Mouse (Mus musculus) lung, postnatal 25 days (tissue): ENCODE measurements around the gene Cers1.

Experiments
- DNase-seq: peaks from one replicate; pipeline ENCODE4 v3.0.0; 2022; ENCODE audit warnings: low spot score

The Cers1 gene

DNA sequence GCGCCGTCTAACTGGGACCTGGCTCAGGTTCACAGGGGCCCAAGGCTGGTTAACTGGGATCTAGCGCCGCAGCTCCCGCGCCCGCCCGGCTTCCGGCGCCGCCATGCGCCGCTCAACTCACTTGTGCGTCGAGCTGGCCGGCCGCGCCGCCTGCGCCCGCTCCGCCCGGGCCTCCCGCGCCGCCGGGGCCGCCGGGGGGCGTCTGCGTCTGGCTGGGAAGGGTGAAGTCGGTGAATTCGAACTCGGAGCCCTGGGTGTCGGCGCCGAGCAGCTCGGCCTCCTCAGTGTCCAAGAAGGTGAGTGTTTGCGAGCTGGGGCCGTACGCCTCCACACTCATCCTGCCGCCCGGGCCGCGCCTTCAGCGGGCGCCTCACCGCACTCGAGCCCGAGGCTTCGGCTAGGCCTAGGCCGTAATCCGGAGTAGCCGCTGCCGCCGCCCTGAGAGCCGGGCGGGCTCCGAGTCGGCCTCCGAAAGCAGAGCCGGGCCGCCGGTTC, 37.1 kb downstream of the Cers1 start:
- no peak for DNase-seq

- DNase-seq: peak; percentile 99
Measured at GRCm38 (mm10) chr8:70353194-70353817, 37.7 kb downstream of the Cers1 start, which contains the start of gene Upf1. Upf1 (minus strand) TSS chr8:70353278.

DNA sequence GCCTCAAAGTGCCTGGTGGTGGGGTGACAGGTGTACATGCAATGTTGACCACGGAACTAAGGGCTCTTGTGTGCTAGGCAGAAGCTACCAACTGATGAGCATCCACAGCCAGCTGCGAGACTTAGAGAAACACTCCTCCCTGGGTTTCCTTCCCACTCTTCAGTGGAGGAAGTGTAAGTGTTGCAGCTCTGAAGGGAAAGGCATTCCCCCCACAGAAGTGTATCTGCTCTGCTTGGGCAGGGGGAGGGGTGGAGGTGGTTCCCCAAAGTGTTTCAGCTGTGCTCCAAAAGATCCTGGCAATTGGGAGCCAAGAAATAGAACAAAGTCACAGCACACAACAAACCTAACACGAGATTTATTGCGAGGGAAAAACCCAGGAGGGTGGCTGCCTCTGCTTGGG, 38.4 kb downstream of the Cers1 start:
- DNase-seq: no peak

GRCm38 (mm10) chr8:70356111-70356510, 40.5 kb downstream of the Cers1 start:
- no peak for DNase-seq

DNA sequence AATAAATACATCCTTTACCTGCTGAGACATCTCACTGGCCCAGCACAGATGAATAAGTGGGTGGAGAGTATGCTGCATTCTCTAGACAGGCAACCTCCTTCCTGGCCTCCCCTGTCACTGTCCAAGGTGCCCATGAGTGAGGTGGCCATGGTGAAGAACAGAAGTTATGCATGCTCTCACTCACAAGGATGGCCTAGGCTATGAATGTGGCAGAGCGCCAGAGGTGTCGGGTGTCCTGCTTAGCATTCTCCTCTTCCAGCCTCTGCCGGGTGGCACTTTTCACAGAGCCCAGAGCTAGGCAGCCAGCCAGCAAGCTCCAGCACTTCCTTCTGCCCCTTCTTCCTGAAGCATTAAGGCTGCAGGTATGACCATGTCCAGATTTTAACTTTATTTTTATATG, 43.8 kb downstream of the Cers1 start:
- no peak for DNase-seq

- no peak for DNase-seq
Measured at GRCm38 (mm10) chr8:70360769-70361168, 45.2 kb downstream of the Cers1 start.

- DNase-seq: no peak
Measured at GRCm38 (mm10) chr8:70361484-70362032, 46.0 kb downstream of the Cers1 start.

- DNase-seq: peak; percentile 31
Measured at GRCm38 (mm10) chr8:70364066-70364465, 48.5 kb downstream of the Cers1 start.

- DNase-seq: no peak
Measured at GRCm38 (mm10) chr8:70366588-70366987, 51.0 kb downstream of the Cers1 start.

DNA sequence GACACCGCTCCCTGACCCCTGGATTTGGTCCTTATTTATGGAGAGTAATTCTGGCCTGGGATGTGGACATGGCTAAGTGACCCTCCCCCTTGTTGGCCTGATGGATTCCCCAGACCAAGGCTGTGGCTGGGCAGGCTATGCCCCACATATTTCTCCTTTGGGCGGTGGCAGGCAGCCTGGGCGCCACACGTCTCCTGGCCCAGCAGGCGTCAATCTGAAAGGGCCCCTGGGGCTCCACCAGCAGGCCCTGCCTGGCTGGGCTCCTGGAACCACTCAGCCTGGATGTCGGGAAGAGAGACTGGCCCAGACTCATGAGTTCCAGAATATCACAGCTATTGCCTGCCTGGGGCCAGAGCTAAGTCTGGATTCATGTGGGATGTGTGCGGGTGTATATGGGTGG, 54.9 kb downstream of the Cers1 start:
- no peak for DNase-seq

- no peak for DNase-seq
Measured at GRCm38 (mm10) chr8:70371951-70372350, 56.4 kb downstream of the Cers1 start.

- no peak for DNase-seq
Measured at GRCm38 (mm10) chr8:70373397-70374317, 58.1 kb downstream of the Cers1 start, which contains the start of gene Comp. Comp (plus strand) TSS chr8:70373558.

DNA sequence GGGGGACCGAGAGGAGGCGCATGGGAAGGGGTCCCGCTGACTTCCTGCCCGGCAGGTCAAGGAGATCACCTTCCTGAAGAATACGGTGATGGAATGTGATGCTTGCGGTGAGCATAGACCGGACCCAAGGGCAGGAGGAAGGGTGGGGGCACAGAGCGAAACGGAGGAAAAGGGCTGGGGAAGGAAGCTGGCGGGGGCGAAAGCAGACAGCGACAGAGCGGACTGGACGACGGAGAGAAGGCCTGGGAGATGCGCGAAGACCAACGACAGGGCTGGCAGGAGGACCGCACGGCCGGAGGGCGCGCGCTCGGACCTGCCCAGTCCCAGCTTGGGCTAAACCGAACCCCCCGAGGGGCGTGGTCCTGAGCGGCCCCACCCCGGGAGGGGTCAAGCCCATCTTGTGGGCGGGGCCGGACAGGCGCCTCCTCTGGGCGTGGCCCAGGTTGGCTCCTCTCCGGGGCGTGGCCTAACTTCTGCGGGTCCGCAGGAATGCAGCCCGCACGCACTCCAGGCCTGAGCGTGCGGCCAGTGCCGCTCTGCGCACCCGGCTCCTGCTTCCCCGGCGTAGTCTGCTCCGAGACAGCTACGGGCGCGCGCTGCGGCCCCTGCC, 58.8 kb downstream of the Cers1 start:
- DNase-seq: peak; percentile 75

- DNase-seq: no peak
Measured at GRCm38 (mm10) chr8:70375212-70375859, 59.8 kb downstream of the Cers1 start.

GRCm38 (mm10) chr8:70376275-70376741, 60.7 kb downstream of the Cers1 start:
- DNase-seq: no peak

DNA sequence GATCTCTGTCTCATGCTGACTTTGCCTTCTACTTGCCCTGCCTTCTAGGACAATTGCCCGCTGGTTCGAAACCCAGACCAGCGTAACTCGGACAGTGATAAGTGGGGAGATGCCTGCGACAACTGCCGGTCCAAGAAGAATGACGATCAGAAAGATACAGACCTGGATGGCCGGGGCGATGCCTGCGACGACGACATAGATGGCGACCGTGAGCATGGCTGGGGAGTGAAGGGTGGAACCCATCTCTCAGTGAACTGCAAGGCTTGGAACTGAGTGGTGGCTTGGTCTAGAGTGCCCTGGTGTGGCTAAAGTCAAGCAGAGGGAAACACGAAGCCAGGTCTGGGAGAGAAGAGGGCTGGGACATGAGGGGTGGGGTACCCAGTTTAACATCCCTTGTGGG, 61.5 kb downstream of the Cers1 start:
- no peak for DNase-seq

- no peak for DNase-seq
Measured at GRCm38 (mm10) chr8:70380069-70380468, 64.5 kb downstream of the Cers1 start.
